Mouse (Mus musculus): ENCODE results near the gene Akap2.

- TF ChIP-seq CTCF (IDR thresholded peaks at IDR 0.05; ENCODE audit: insufficient read depth, low read length) (no peak), POLR2A (IDR thresholded peaks at IDR 0.05; ENCODE audit: borderline replicate concordance, extremely low read depth, low read depth, low read length) (no peak)
Observed at GRCm38 (mm10) chr4:57833060-57833459, 115.6 kb downstream of the Akap2 start.
